Mouse (Mus musculus): ENCODE results near the gene Slc25a48. TPM values are rescaled to one million over a fixed set of nuclear protein-coding genes. Genes with fewer than 3 reads are reported as not detected.

Gene Slc25a48
- polyA plus RNA-seq, 1 experiment from 2014 or later = 0.45 TPM

GRCm38 (mm10) chr13:56444112-56444511, 6.0 kb downstream of the Slc25a48 start:
- H3K9ac ChIP-seq (replicated peaks; ENCODE audit: low read length) = no peak overlapping the region
- WGBS = 85% methylated on average over 3 of the region's 3 CpGs
- H3K27me3 ChIP-seq (ENCODE audit: insufficient read depth, low read length) = peaks cover 19% of the 10 kb centered on the region
- H3K27ac ChIP-seq (ENCODE audit: low read length) = no peak overlapping the region
- 0 out of 2 replicates have a peak, but pooled peaks cover 2% of the 10 kb centered on the region for H3K4me1 ChIP-seq (ENCODE audit: insufficient read depth, low read length)
- no peak overlapping the region for H3K4me3 ChIP-seq (ENCODE audit: low read length)
- no peaks in the 10 kb centered on the region for H3K36me3 ChIP-seq (ENCODE audit: insufficient read depth, low read length)
- no peak for ATAC-seq (ENCODE audit: low FRiP score, low TSS enrichment)
- H3K4me2 ChIP-seq (replicated peaks; ENCODE audit: low read depth, low read length) = no peak overlapping the region
- H3K9me3 ChIP-seq (ENCODE audit: low read length) = no peaks in the 10 kb centered on the region

GRCm38 (mm10) chr13:56444996-56445395, 6.8 kb downstream of the Slc25a48 start:
- Histone ChIP-seq H3K9ac (replicated peaks; ENCODE audit: low read length) (no peak overlapping the region), H3K4me3 (ENCODE audit: low read length) (no peak overlapping the region), H3K9me3 (ENCODE audit: low read length) (no peaks in the 10 kb centered on the region), H3K4me1 (ENCODE audit: insufficient read depth, low read length) (0 out of 2 replicates have a peak, but pooled peaks cover 4% of the 10 kb centered on the region), H3K36me3 (ENCODE audit: insufficient read depth, low read length) (no peaks in the 10 kb centered on the region), H3K4me2 (replicated peaks; ENCODE audit: low read depth, low read length) (no peak overlapping the region), H3K27me3 (ENCODE audit: insufficient read depth, low read length) (peaks cover 10% of the 10 kb centered on the region), H3K27ac (ENCODE audit: low read length) (no peak overlapping the region)
- ATAC-seq (ENCODE audit: low FRiP score, low TSS enrichment) = no peak
- WGBS = 84% methylated on average over 6 of the region's 6 CpGs

- 69% methylated on average over 10 of the region's 10 CpGs for WGBS
- Histone ChIP-seq H3K36me3 (ENCODE audit: insufficient read depth, low read length) (no peaks in the 10 kb centered on the region), H3K4me2 (replicated peaks; ENCODE audit: low read depth, low read length) (no peak overlapping the region), H3K9ac (replicated peaks; ENCODE audit: low read length) (no peak overlapping the region), H3K4me1 (ENCODE audit: insufficient read depth, low read length) (0 out of 2 replicates have a peak, but pooled peaks cover 10% of the 10 kb centered on the region), H3K27me3 (ENCODE audit: insufficient read depth, low read length) (no peaks in the 10 kb centered on the region), H3K4me3 (ENCODE audit: low read length) (no peak overlapping the region), H3K9me3 (ENCODE audit: low read length) (no peaks in the 10 kb centered on the region), H3K27ac (ENCODE audit: low read length) (no peak overlapping the region)
- ATAC-seq (ENCODE audit: low FRiP score, low TSS enrichment) = no peak
Observed at GRCm38 (mm10) chr13:56449239-56450030, 11.3 kb downstream of the Slc25a48 start.

- H3K4me1 ChIP-seq (ENCODE audit: insufficient read depth, low read length) = 0 out of 2 replicates have a peak, but pooled peaks cover 10% of the 10 kb centered on the region
- H3K27ac ChIP-seq (ENCODE audit: low read length) = no peak overlapping the region
- 79% methylated on average over 8 of the region's 8 CpGs for WGBS
- no peak overlapping the region for H3K4me2 ChIP-seq (replicated peaks; ENCODE audit: low read depth, low read length)
- no peaks in the 10 kb centered on the region for H3K27me3 ChIP-seq (ENCODE audit: insufficient read depth, low read length)
- H3K36me3 ChIP-seq (ENCODE audit: insufficient read depth, low read length) = no peaks in the 10 kb centered on the region
- H3K9me3 ChIP-seq (ENCODE audit: low read length) = no peaks in the 10 kb centered on the region
- no peak overlapping the region for H3K4me3 ChIP-seq (ENCODE audit: low read length)
- ATAC-seq (ENCODE audit: low FRiP score, low TSS enrichment) = no peak
- no peak overlapping the region for H3K9ac ChIP-seq (replicated peaks; ENCODE audit: low read length)
Observed at GRCm38 (mm10) chr13:56450035-56450434, 11.9 kb downstream of the Slc25a48 start.

GRCm38 (mm10) chr13:56458001-56458400, 19.8 kb downstream of the Slc25a48 start:
- H3K27ac ChIP-seq (ENCODE audit: low read length) = peak overlapping the region; percentile 87
- no peaks in the 10 kb centered on the region; the same call in 1 of the 2 replicates for H3K4me1 ChIP-seq (ENCODE audit: insufficient read depth, low read length)
- H3K27me3 ChIP-seq (ENCODE audit: insufficient read depth, low read length) = no peaks in the 10 kb centered on the region
- H3K9me3 ChIP-seq (ENCODE audit: low read length) = no peaks in the 10 kb centered on the region
- peak; percentile 43; the same call in 1 of the 2 replicates for ATAC-seq (ENCODE audit: low FRiP score, low TSS enrichment)
- no peaks in the 10 kb centered on the region for H3K36me3 ChIP-seq (ENCODE audit: insufficient read depth, low read length)
- H3K4me2 ChIP-seq (replicated peaks; ENCODE audit: low read depth, low read length) = peak overlapping the region; percentile 31
- peak overlapping the region; percentile 41; the same call in 1 of the 2 replicates for H3K9ac ChIP-seq (replicated peaks; ENCODE audit: low read length)
- H3K4me3 ChIP-seq (ENCODE audit: low read length) = no peak overlapping the region
- WGBS = 34% methylated on average over 9 of the region's 9 CpGs

GRCm38 (mm10) chr13:56461460-56461859, 23.3 kb downstream of the Slc25a48 start:
- 74% methylated on average over 4 of the region's 4 CpGs for WGBS
- H3K36me3 ChIP-seq (ENCODE audit: insufficient read depth, low read length) = no peaks in the 10 kb centered on the region
- H3K4me1 ChIP-seq (ENCODE audit: insufficient read depth, low read length) = no peaks in the 10 kb centered on the region
- ATAC-seq (ENCODE audit: low FRiP score, low TSS enrichment) = no peak
- H3K4me2 ChIP-seq (replicated peaks; ENCODE audit: low read depth, low read length) = no peak overlapping the region
- no peak overlapping the region for H3K27ac ChIP-seq (ENCODE audit: low read length)
- H3K9ac ChIP-seq (replicated peaks; ENCODE audit: low read length) = no peak overlapping the region
- H3K4me3 ChIP-seq (ENCODE audit: low read length) = no peak overlapping the region
- no peaks in the 10 kb centered on the region for H3K9me3 ChIP-seq (ENCODE audit: low read length)
- no peaks in the 10 kb centered on the region for H3K27me3 ChIP-seq (ENCODE audit: insufficient read depth, low read length)

- Histone ChIP-seq H3K9ac (replicated peaks; ENCODE audit: low read length) (no peak overlapping the region), H3K4me1 (ENCODE audit: insufficient read depth, low read length) (no peaks in the 10 kb centered on the region), H3K36me3 (ENCODE audit: insufficient read depth, low read length) (no peaks in the 10 kb centered on the region), H3K4me2 (replicated peaks; ENCODE audit: low read depth, low read length) (no peak overlapping the region), H3K9me3 (ENCODE audit: low read length) (no peaks in the 10 kb centered on the region), H3K27me3 (ENCODE audit: insufficient read depth, low read length) (no peaks in the 10 kb centered on the region), H3K27ac (ENCODE audit: low read length) (no peak overlapping the region), H3K4me3 (ENCODE audit: low read length) (no peak overlapping the region)
- no peak for ATAC-seq (ENCODE audit: low FRiP score, low TSS enrichment)
- 78% methylated on average over 4 of the region's 4 CpGs for WGBS
Observed at GRCm38 (mm10) chr13:56462791-56463190, 24.6 kb downstream of the Slc25a48 start.

- WGBS = 93% methylated on average over 7 of the region's 7 CpGs
- no peak for ATAC-seq (ENCODE audit: low FRiP score, low TSS enrichment)
- no peaks in the 10 kb centered on the region for H3K4me1 ChIP-seq (ENCODE audit: insufficient read depth, low read length)
- no peaks in the 10 kb centered on the region for H3K27me3 ChIP-seq (ENCODE audit: insufficient read depth, low read length)
- H3K4me3 ChIP-seq (ENCODE audit: low read length) = no peak overlapping the region
- no peak overlapping the region for H3K27ac ChIP-seq (ENCODE audit: low read length)
- no peak overlapping the region for H3K4me2 ChIP-seq (replicated peaks; ENCODE audit: low read depth, low read length)
- H3K9me3 ChIP-seq (ENCODE audit: low read length) = no peaks in the 10 kb centered on the region
- H3K36me3 ChIP-seq (ENCODE audit: insufficient read depth, low read length) = no peaks in the 10 kb centered on the region
- no peak overlapping the region for H3K9ac ChIP-seq (replicated peaks; ENCODE audit: low read length)
Observed at GRCm38 (mm10) chr13:56463261-56463660, 25.1 kb downstream of the Slc25a48 start.

GRCm38 (mm10) chr13:56463750-56464149, 25.6 kb downstream of the Slc25a48 start:
- 80% methylated on average over 6 of the region's 6 CpGs for WGBS
- Histone ChIP-seq H3K4me1 (ENCODE audit: insufficient read depth, low read length) (no peaks in the 10 kb centered on the region), H3K36me3 (ENCODE audit: insufficient read depth, low read length) (no peaks in the 10 kb centered on the region), H3K4me3 (ENCODE audit: low read length) (no peak overlapping the region), H3K9me3 (ENCODE audit: low read length) (no peaks in the 10 kb centered on the region), H3K27ac (ENCODE audit: low read length) (no peak overlapping the region), H3K9ac (replicated peaks; ENCODE audit: low read length) (no peak overlapping the region), H3K27me3 (ENCODE audit: insufficient read depth, low read length) (no peaks in the 10 kb centered on the region), H3K4me2 (replicated peaks; ENCODE audit: low read depth, low read length) (no peak overlapping the region)
- no peak for ATAC-seq (ENCODE audit: low FRiP score, low TSS enrichment)

- WGBS = 87% methylated on average over 7 of the region's 7 CpGs
- H3K27me3 ChIP-seq (ENCODE audit: insufficient read depth, low read length) = no peaks in the 10 kb centered on the region
- ATAC-seq (ENCODE audit: low FRiP score, low TSS enrichment) = no peak
Observed at GRCm38 (mm10) chr13:56467786-56468185, 29.6 kb downstream of the Slc25a48 start.

More at GRCm38 (mm10) chr13:56467786-56468185, 29.6 kb downstream of the Slc25a48 start:
- no peak overlapping the region for H3K4me2 ChIP-seq (replicated peaks; ENCODE audit: low read depth, low read length)
- H3K27ac ChIP-seq (ENCODE audit: low read length) = no peak overlapping the region
- peaks cover 14% of the 10 kb centered on the region for H3K4me1 ChIP-seq (ENCODE audit: insufficient read depth, low read length)
- H3K36me3 ChIP-seq (ENCODE audit: insufficient read depth, low read length) = no peaks in the 10 kb centered on the region
- no peak overlapping the region for H3K9ac ChIP-seq (replicated peaks; ENCODE audit: low read length)
- H3K4me3 ChIP-seq (ENCODE audit: low read length) = no peak overlapping the region
- no peaks in the 10 kb centered on the region for H3K9me3 ChIP-seq (ENCODE audit: low read length)
